Mouse (Mus musculus) stomach, embryonic 14.5 days (tissue): ENCODE measurements around the gene Vstm5. TPM values are rescaled to one million over a fixed set of nuclear protein-coding genes. Genes with fewer than 3 reads are reported as not detected.

ENCODE experiments used
- ATAC-seq: fragments of 200-750 bp; cut with Nextera tagmentation; 2 replicates; pipeline ENCODE4 v1.8.0; 2017; ENCODE audit warnings: low read depth, moderate TSS enrichment; ENCODE audit not compliant: insufficient number of reproducible peaks, insufficient read depth, low FRiP score
- H3K27ac ChIP-seq: fragments of 300-500 bp; sonication (generic); 2 replicates; pipeline ENCODE4 v1.5.1; 2014; ENCODE audit warnings: mild to moderate bottlenecking, low read length, moderate library complexity, mixed read lengths
- H3K27me3 ChIP-seq: fragments of 300-500 bp; sonication (generic); 2 replicates; pipeline ENCODE4 v1.6.1; 2014; ENCODE audit warnings: low read length, control low read depth, mixed read lengths; ENCODE audit not compliant: control insufficient read depth, insufficient read depth
- H3K36me3 ChIP-seq: fragments of 300-500 bp; sonication (generic); 2 replicates; pipeline ENCODE4 v1.6.1; 2014; ENCODE audit warnings: mild to moderate bottlenecking, control low read depth, low read length, moderate library complexity, mixed read lengths; ENCODE audit not compliant: control insufficient read depth, insufficient read depth
- H3K4me1 ChIP-seq: fragments of 300-500 bp; sonication (generic); 2 replicates; pipeline ENCODE4 v1.6.1; 2014; ENCODE audit warnings: low read length, control low read depth, mixed read lengths; ENCODE audit not compliant: control insufficient read depth, insufficient read depth
- H3K4me2 ChIP-seq: fragments of 300-500 bp; sonication (generic); replicated peaks from 2 replicates; pipeline ENCODE4 v1.6.1; 2014; ENCODE audit warnings: low read depth, low read length, control low read depth
- H3K4me3 ChIP-seq: fragments of 300-500 bp; sonication (generic); 2 replicates; pipeline ENCODE4 v1.5.1; 2014; ENCODE audit warnings: low read depth, low read length, control low read depth
- H3K9ac ChIP-seq: fragments of 300-500 bp; sonication (generic); replicated peaks from 2 replicates; pipeline ENCODE4 v1.6.1; 2014; ENCODE audit warnings: low read depth, mild to moderate bottlenecking, control low read depth, low read length, moderate library complexity, mixed read lengths
- H3K9me3 ChIP-seq: fragments of 300-500 bp; sonication (generic); 2 replicates; pipeline ENCODE4 v1.6.1; 2016; ENCODE audit warnings: low read depth, low read length, control low read depth; ENCODE audit not compliant: control insufficient read depth
- WGBS: fragments of 180-500 bp; shearing (Covaris S2); extraction: QIAGEN DNeasy Blood & Tissue Kit; methylation state at CpG from one replicate; pipeline ENCODE4 v1.1.7; 2014; 5-methylcytosine and 5-hydroxymethylcytosine counted together
- polyA plus RNA-seq: library from polyadenylated mRNA; unstranded; fragments of >200 nt; fragmentation: Nextera tagmentation; extraction: Ambion mirVana; gene quantifications from 2 replicates; pipeline ENCODE4 v1.2.1, GENCODE M21; 2014

The Vstm5 gene
- polyA plus RNA-seq, 1 experiment from 2014 or later, result 8.2 TPM

GRCm38 (mm10) chr9:15307257-15307656, 68.4 kb downstream of the Vstm5 start:
- Histone ChIP-seq H3K36me3 (peaks cover 35% of the 10 kb centered on the region), H3K27me3 (no peaks in the 10 kb centered on the region), H3K27ac (no peak overlapping the region), H3K4me1 (peaks cover 16% of the 10 kb centered on the region; the same call in 1 of the 2 replicates), H3K4me3 (peak overlapping the region; percentile 78), H3K4me2 (peak overlapping the region; percentile 84), H3K9ac (peak overlapping the region; percentile 82), H3K9me3 (no peaks in the 10 kb centered on the region)
- no peak for ATAC-seq
- WGBS, result 10% methylated on average over 6 of the region's 6 CpGs

GRCm38 (mm10) chr9:15308254-15308653, 69.4 kb downstream of the Vstm5 start:
- Histone ChIP-seq H3K27me3 (no peaks in the 10 kb centered on the region), H3K4me3 (no peak overlapping the region), H3K4me1 (peaks cover 16% of the 10 kb centered on the region; the same call in 1 of the 2 replicates), H3K9me3 (no peaks in the 10 kb centered on the region), H3K27ac (no peak overlapping the region), H3K4me2 (peak overlapping the region; percentile 84; the same call in 1 of the 2 replicates), H3K9ac (peak overlapping the region; percentile 82; the same call in 1 of the 2 replicates), H3K36me3 (peaks cover 45% of the 10 kb centered on the region)
- no peak for ATAC-seq
- WGBS, result 43% methylated on average over 2 of the region's 2 CpGs

Other genes with a start within 250 kb of the Vstm5 start
- 51.7 TPM in 2 replicates for gene Panx1, start 193.6 kb upstream of the Vstm5 start, polyA plus RNA-seq
- 0.06 TPM in 1 of 2 replicates, not detected in the other for gene Hephl1, start 126.9 kb upstream of the Vstm5 start, polyA plus RNA-seq
- 39.8 and 43.1 TPM in 2 replicates for gene Med17, start 40.9 kb downstream of the Vstm5 start, polyA plus RNA-seq
- gene Taf1d, start 67.2 kb downstream of the Vstm5 start, polyA plus RNA-seq, result 84.8 and 96.8 TPM in 2 replicates
- 9.8 and 10.3 TPM in 2 replicates for gene 4931406C07Rik, start 67.4 kb downstream of the Vstm5 start, polyA plus RNA-seq
- gene Cep295, start 118.7 kb downstream of the Vstm5 start, polyA plus RNA-seq, result 25.6 and 26.6 TPM in 2 replicates